Mouse (Mus musculus) midbrain, embryonic 10.5 days (tissue): Measurements from ENCODE around the gene Pde4d. TPM values are rescaled to one million over a fixed set of nuclear protein-coding genes. Genes with fewer than 3 reads are reported as not detected.
A peak's percentile ranks its signal among the peaks of the same experiment; 100 is the strongest.

Source experiments
- DNase-seq: peaks from one replicate; pipeline ENCODE4 v3.0.0-alpha.2; 2017; ENCODE audit warnings: low spot score
- H3K27ac ChIP-seq: fragments of 300-500 bp; sonication (generic); replicated peaks from 2 replicates; pipeline ENCODE4 v1.5.1; 2016; ENCODE audit warnings: mild to moderate bottlenecking
- H3K27me3 ChIP-seq: fragments of 300-500 bp; sonication (generic); 2 replicates; pipeline ENCODE4 v1.6.1; 2016; ENCODE audit warnings: low read depth, mild to moderate bottlenecking; ENCODE audit not compliant: poor library complexity, severe bottlenecking
- H3K36me3 ChIP-seq: fragments of 300-500 bp; sonication (generic); 2 replicates; pipeline ENCODE4 v1.6.1; 2016; ENCODE audit warnings: mild to moderate bottlenecking, moderate library complexity
- H3K4me1 ChIP-seq: fragments of 300-500 bp; sonication (generic); 2 replicates; pipeline ENCODE4 v1.6.1; 2016
- H3K4me3 ChIP-seq: fragments of 300-500 bp; sonication (generic); 2 replicates; pipeline ENCODE4 v1.5.1; 2016; ENCODE audit warnings: mild to moderate bottlenecking, moderate library complexity
- H3K9me3 ChIP-seq: fragments of 300-500 bp; sonication (generic); replicated peaks from 2 replicates; pipeline ENCODE4 v1.6.1; 2016; ENCODE audit warnings: mild to moderate bottlenecking
- WGBS: fragments of 180-500 bp; shearing (Covaris S2); methylation state at CpG from one replicate; pipeline ENCODE4 v1.1.7; 2016; 5-methylcytosine and 5-hydroxymethylcytosine counted together
- polyA plus RNA-seq: library from polyadenylated mRNA; unstranded; fragments of >200 nt; fragmentation: Nextera tagmentation; extraction: Ambion mirVana; gene quantifications from 2 replicates; pipeline ENCODE4 v1.2.1, GENCODE M21; 2016

Pde4d gene
- polyA plus RNA-seq, 1 experiment from 2014 or later = 10.8 TPM

DNA sequence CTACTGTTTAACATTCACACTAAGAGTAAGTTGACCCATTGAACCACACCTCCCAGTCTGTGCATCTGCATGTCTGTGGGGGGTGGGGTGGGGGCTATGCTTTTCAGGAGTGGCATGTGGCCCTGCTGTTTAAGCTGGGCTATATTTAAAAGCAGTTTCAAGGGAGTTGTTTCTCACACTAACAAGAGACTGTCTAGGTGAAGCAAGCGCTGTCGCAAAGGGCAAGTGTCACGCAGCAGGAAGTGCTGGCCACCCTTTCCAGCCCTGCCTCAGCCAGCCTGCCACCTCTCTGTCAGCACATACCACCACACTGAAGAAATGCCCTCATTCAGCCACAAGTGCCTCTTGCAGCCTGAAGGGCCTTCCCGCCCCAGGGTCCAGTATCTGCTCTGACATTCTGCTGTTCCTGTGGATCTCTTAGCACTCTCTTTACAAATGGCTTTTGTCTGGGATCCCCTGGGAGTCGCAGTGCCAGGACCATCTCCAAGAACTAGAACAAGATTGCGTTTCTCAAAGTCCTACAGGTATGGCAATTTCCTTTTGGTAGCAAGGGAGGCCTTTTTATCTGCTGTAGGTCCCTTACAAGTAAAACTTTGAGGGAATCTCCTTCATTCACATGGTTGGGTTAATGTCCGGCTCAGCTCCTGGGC lies 1182.8 kb downstream of the Pde4d start:
- Histone ChIP-seq H3K36me3 (no peaks in the 10 kb centered on the region), H3K4me1 (peaks cover 41% of the 10 kb centered on the region), H3K27ac (peak overlapping the region; percentile 59), H3K9me3 (no peaks in the 10 kb centered on the region), H3K27me3 (no peaks in the 10 kb centered on the region), H3K4me3 (peak overlapping the region; percentile 11; the same call in 1 of the 2 replicates)
- DNase-seq = peak; percentile 36
- WGBS = 5% methylated on average over 7 of the region's 7 CpGs

DNA sequence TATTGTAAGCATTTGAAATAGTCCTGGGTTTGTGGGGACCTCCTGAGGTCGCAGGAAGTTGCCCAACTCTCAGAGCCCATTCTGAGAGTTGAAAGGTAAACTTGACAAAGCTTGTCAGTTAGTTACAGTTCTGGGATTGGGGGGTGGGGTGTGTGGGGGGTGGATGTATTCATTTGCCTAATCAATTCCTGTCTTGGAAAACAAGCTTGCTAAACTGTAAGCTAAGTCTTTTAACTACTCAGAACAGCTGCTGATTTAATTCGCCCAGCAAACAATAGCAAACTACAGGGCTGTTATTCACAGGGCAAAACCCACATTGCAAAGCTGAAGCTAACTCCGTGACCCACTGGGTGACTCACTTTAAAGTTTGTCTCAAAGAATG lies 1183.3 kb downstream of the Pde4d start:
- H3K27ac ChIP-seq = peak overlapping the region; percentile 59; the same call in 1 of the 2 replicates
- DNase-seq = no peak
- H3K9me3 ChIP-seq = no peaks in the 10 kb centered on the region
- no peaks in the 10 kb centered on the region for H3K36me3 ChIP-seq
- peaks cover 41% of the 10 kb centered on the region for H3K4me1 ChIP-seq
- H3K4me3 ChIP-seq = no peak overlapping the region
- WGBS = 3% methylated on average over 3 of the region's 3 CpGs
- no peaks in the 10 kb centered on the region for H3K27me3 ChIP-seq

DNA sequence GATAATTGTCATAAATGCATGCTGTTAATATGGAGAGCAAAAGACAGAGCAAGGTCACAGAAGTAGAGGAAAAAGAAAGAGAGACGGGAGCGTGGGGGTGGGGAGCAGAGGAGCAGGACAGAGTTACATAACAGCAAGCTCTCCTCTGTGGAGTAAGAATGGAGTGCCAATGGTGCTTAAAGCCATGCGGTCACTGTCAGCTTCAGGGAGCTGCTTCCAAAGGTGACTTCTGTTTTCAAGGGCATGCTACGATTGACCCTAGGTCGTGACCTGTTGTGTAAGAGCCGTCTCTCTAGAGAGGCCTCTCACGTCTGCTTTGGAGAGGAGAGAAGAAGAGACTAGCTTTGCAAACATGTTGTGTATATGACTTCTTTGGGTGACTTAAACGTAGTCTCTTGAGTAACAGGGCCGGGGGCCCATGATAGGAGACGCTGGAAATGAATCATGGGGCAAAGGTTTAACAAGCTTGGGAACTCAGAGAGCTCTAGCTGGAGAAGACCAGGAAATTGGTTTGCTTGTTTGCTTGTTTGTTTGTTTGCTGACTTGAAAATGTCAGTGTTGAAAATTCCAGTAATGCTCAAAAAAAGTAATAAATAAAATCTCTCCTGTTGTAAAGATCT lies 1186.3 kb downstream of the Pde4d start:
- H3K27me3 ChIP-seq = no peaks in the 10 kb centered on the region
- H3K4me3 ChIP-seq = no peak overlapping the region
- H3K9me3 ChIP-seq = no peaks in the 10 kb centered on the region
- H3K4me1 ChIP-seq = peaks cover 41% of the 10 kb centered on the region
- H3K27ac ChIP-seq = no peak overlapping the region
- 64% methylated on average over 10 of the region's 10 CpGs for WGBS
- no peak for DNase-seq
- no peaks in the 10 kb centered on the region for H3K36me3 ChIP-seq

DNA sequence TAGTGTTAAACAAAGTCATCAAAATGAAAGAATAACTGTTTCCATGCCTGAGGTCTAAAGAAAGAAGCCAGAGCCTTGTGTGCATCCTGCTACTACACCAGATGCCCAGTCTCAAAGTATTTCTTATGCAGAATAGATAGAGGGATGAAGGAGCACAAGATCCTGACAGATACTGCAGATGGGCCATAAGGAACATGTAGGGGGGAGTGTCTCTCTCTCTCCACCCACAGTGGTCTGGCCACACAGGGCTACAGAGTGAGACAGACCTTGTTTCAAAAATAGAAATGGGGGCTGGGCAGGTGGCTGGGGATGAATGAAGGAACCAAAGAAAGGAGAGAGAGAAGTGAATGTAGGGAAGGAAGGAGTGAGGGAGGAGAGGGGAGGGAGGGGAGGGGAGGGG lies 1188.5 kb downstream of the Pde4d start:
- Histone ChIP-seq H3K27me3 (no peaks in the 10 kb centered on the region), H3K27ac (no peak overlapping the region), H3K9me3 (no peaks in the 10 kb centered on the region), H3K36me3 (no peaks in the 10 kb centered on the region), H3K4me1 (peaks cover 19% of the 10 kb centered on the region), H3K4me3 (no peak overlapping the region)
- DNase-seq = no peak

DNA sequence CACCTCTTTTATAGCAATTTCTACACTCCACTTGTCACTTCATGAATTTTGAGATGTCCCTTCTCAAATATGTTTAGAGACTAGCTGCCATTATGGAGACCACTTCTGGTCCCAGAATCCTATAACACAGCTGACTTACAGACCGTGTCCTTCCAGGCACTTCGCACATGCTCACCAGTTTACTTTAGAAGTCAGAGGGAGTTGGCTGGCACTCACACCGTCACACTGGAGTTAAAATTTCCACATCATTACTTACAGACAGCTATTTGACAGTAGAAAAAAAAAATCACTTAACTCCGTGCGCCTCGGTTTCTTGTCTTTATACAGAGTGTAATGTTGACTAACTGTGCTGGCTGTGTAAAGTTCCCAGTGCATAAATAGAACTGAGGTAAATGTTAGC lies 1189.5 kb downstream of the Pde4d start:
- no peaks in the 10 kb centered on the region for H3K36me3 ChIP-seq
- H3K4me3 ChIP-seq = no peak overlapping the region
- H3K27ac ChIP-seq = no peak overlapping the region
- DNase-seq = no peak
- no peaks in the 10 kb centered on the region for H3K9me3 ChIP-seq
- 89% methylated on average over 6 of the region's 6 CpGs for WGBS
- H3K27me3 ChIP-seq = no peaks in the 10 kb centered on the region
- peaks cover 15% of the 10 kb centered on the region for H3K4me1 ChIP-seq

DNA sequence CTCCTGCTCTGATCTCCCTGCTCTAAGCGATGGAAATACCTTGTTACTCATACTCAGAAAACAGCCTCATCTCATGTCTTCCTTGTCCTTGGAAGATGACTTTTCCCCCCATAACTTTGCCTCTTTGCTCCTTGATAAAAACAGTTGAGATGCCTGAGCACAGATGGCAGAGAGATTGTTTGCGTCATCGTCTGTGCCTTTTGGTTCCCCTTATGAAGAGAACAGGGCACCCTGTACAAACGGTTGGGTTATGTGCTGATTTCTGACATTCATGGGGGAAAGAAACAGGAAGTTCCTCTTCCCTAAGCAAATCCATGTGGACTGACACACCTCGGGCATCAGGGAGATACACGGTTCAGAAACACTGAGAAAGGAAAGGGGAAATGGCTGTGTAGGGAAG lies 1191.8 kb downstream of the Pde4d start:
- Histone ChIP-seq H3K27ac (no peak overlapping the region), H3K36me3 (no peaks in the 10 kb centered on the region), H3K4me3 (no peak overlapping the region), H3K27me3 (no peaks in the 10 kb centered on the region), H3K9me3 (no peaks in the 10 kb centered on the region), H3K4me1 (peaks cover 23% of the 10 kb centered on the region)
- no peak for DNase-seq
- 89% methylated on average over 6 of the region's 6 CpGs for WGBS

DNA sequence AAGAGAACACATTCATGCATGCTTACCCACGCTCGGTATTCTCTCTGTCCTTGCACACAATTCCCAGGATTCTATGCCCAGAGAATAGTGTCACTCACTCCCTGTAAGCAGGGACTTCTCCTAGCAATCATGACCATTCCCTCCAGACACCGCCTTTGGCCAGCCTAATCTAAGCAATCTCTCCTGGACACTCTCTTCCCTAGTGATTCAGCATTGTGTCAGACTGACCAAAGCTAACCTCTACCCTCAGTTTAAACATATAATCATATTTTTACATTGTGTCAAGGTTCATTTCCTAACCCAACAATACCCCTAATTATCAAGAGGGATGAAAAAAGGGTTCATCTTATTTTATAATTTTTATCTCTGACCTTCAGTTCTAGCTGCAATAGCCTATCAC lies 1193.7 kb downstream of the Pde4d start:
- no peaks in the 10 kb centered on the region for H3K27me3 ChIP-seq
- WGBS = 75% methylated on average over 3 of the region's 3 CpGs
- H3K4me3 ChIP-seq = no peak overlapping the region
- no peak overlapping the region for H3K27ac ChIP-seq
- H3K4me1 ChIP-seq = peaks cover 25% of the 10 kb centered on the region
- no peak for DNase-seq
- no peaks in the 10 kb centered on the region for H3K9me3 ChIP-seq
- H3K36me3 ChIP-seq = no peaks in the 10 kb centered on the region

DNA sequence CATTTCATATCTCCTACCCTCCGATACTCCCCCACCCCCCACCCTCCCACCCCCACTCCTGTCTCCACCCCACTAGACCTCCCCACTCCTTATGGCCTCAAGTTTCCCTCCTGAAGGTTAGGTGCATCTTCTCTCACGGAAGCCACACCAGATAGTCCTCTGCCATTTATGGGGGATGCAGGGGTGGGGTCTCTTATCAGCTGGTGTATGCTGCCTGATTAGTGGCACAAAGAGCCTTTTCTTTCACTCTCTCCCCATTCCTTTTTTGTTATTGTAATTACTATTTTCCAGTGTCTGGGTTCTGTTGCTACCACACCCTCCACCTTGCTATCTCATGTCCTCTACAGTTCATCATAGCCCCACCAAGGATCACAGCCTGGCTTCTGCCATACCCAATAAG lies 1194.3 kb downstream of the Pde4d start:
- WGBS = 95% methylated on average over 2 of the region's 2 CpGs
- Histone ChIP-seq H3K27me3 (no peaks in the 10 kb centered on the region), H3K9me3 (no peaks in the 10 kb centered on the region), H3K27ac (no peak overlapping the region), H3K4me1 (peaks cover 25% of the 10 kb centered on the region), H3K4me3 (no peak overlapping the region), H3K36me3 (no peaks in the 10 kb centered on the region)
- no peak for DNase-seq

DNA sequence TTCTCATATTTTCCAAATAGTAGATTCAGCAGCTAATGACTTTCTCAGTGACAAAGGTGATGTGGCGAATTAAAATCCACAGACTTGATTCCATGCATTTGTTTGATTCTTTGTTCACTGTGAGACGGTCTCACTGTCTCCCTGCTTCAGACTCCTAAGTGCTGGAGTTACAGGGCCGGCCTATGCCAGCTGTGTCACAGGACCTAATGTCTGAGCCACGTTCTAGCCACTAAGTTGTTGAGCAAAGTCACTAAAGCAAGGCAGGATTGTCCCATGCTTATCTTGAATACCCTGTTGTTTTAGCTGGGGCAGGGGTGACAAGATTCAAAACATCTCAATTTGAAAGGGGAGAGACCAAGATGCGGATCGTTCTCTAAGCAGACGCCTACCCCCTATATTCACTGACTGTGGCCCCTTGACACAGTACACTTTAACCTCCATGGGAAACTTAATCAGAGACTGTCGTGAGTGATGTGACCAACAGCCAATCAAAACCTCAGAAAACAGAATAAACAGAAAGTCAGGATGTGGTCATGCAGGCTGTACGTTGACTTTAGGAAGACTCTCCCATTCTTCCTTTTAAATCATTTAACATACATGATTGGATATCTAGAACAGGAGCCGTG lies 1195.6 kb downstream of the Pde4d start:
- Histone ChIP-seq H3K4me1 (peaks cover 25% of the 10 kb centered on the region), H3K27me3 (no peaks in the 10 kb centered on the region), H3K27ac (no peak overlapping the region), H3K9me3 (no peaks in the 10 kb centered on the region), H3K4me3 (no peak overlapping the region), H3K36me3 (no peaks in the 10 kb centered on the region)
- no peak for DNase-seq
- whole genome bisulfite sequencing = 57% methylated on average over 10 of the region's 10 CpGs

DNA sequence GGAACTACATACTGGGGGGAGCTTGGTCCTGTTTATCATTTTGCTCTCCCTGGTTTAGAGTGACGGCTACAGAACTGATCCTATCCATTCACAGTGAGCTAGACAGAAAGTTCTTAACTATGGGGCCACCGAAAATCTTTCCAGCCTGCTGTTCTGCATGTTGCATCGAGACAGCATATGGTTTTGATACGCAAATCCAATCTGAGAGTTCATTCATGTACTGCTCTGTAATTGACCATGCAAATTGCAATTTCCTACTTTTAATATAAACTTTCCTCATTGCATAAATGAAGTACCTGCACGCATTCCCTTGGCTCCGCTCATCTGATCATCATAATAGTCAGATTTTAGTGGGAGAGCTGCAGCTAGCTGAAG lies 1196.1 kb downstream of the Pde4d start:
- Histone ChIP-seq H3K27me3 (no peaks in the 10 kb centered on the region), H3K4me3 (no peak overlapping the region), H3K9me3 (no peaks in the 10 kb centered on the region), H3K36me3 (no peaks in the 10 kb centered on the region), H3K4me1 (peaks cover 25% of the 10 kb centered on the region), H3K27ac (no peak overlapping the region)
- DNase-seq = no peak
- 86% methylated on average over 6 of the region's 6 CpGs for WGBS

DNA sequence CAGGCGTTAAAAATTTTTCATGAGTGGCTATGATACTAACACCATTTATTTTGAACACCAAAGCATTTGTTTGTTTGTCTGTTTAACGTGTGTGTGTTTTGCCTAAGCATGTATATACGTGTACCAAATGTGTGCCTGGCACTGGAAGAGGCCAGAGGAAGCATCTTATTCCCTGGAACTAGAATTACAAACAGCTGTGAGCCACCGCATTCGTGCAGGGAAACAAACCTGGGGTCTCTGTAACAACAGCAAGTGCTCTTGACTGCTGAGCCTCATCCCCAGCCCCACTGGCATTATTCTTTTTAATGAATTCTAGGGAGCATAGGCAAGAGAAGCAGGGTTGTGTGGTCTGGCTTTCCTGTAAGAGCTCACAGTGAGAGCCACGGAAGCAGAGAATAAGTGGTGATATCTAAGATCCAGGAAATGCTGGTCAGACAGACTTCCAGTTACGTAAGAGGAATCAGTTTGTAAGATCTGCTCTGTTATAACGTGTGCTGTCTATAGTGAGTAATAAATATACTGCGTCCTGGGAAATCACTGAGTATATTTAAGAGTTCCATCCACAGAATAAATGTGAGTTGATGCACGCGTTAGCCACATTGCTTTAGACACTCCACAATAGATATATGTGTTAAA lies 1197.0 kb downstream of the Pde4d start:
- Histone ChIP-seq H3K36me3 (no peaks in the 10 kb centered on the region), H3K9me3 (no peaks in the 10 kb centered on the region), H3K27me3 (no peaks in the 10 kb centered on the region), H3K4me3 (no peak overlapping the region), H3K4me1 (peaks cover 25% of the 10 kb centered on the region), H3K27ac (no peak overlapping the region)
- 77% methylated on average over 11 of the region's 11 CpGs for WGBS
- no peak for DNase-seq

DNA sequence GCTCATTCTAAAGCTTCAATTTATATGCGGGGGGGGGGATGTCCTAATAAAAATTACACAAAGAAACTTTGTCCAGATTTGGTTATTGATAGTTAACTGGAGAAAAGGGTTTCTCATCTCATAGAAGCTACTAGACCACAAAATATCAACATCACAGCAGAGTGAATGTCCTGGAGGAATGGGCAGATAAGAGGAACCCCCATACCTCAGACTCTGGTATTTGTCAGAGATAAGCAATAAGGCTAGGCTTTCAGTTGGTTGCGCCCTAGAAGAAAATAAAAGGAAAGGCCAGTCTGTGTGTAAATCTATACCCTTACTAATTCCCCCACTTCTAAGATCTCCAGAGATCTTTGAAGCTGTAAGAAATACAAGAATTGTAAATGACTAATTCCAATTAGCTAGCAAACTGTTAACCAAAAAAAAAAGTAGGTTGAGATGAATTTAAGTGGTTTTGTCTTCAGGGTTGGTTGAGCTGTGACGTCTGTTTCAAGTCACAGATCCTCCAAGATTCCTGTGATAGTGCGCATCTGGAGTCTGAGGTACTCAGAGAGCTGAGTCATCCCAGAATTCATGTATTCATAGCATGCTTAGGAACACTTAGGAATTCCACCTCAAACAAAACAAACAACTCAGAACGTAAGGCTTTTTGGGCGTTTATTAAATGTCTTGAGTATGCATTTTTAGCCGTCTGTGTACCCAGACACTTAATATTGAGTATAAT lies 1197.9 kb downstream of the Pde4d start:
- H3K4me1 ChIP-seq = peaks cover 31% of the 10 kb centered on the region
- DNase-seq = no peak
- WGBS = 85% methylated on average over 7 of the region's 7 CpGs

More for the DNA sequence above, 1197.9 kb downstream of the Pde4d start:
- Histone ChIP-seq H3K27me3 (no peaks in the 10 kb centered on the region), H3K27ac (no peak overlapping the region), H3K4me3 (no peak overlapping the region), H3K36me3 (no peaks in the 10 kb centered on the region), H3K9me3 (no peaks in the 10 kb centered on the region)
